Mouse (Mus musculus) frontal cortex, adult 2 months (tissue): ENCODE results near the gene Prkg1. TPM values are rescaled to one million over a fixed set of nuclear protein-coding genes. Genes with fewer than 3 reads are reported as not detected.
A peak's percentile ranks its signal among the peaks of the same experiment; 100 is the strongest.
"Not testable (repeated sequence)": the region's sequence is repeated elsewhere in the genome, so short reads cannot be mapped to it uniquely, and the experiment has no call there.

Experiments
- DNase-seq, 2 experiments: peaks; one replicate each; pipeline ENCODE4 v3.0.0; 2022; ENCODE audit warnings: low spot score in 1 of 2; ENCODE audit errors: extremely low spot score in 1 of 2
- polyA plus RNA-seq: library from polyadenylated mRNA; depleted of rRNA; stranded (reverse); fragments of >200 nt; gene quantifications from 2 replicates; pipeline ENCODE4 v1.2.3, GENCODE M21; 2012

Gene Prkg1
- polyA plus RNA-seq, 1 experiment, result 9.3 TPM

- no peak for DNase-seq
These were observed 293.1 kb downstream of the Prkg1 start for GRCm38 (mm10) chr19:31471766-31472165.

- DNase-seq, result no peak
These were observed 304.6 kb downstream of the Prkg1 start for GRCm38 (mm10) chr19:31460188-31460587.

- DNase-seq, result no peak
These were observed 320.7 kb downstream of the Prkg1 start for GRCm38 (mm10) chr19:31444101-31444500.

- DNase-seq, result no peak
These were observed 322.5 kb downstream of the Prkg1 start for GRCm38 (mm10) chr19:31442311-31442710.

GRCm38 (mm10) chr19:31433446-31433845 lies 331.4 kb downstream of the Prkg1 start:
- DNase-seq, result no peak

- no peak for DNase-seq
These were observed 333.4 kb downstream of the Prkg1 start for GRCm38 (mm10) chr19:31431411-31431810.

GRCm38 (mm10) chr19:31426142-31426541 lies 338.7 kb downstream of the Prkg1 start:
- DNase-seq, result no peak

GRCm38 (mm10) chr19:31425199-31425598 lies 339.6 kb downstream of the Prkg1 start:
- DNase-seq, result no peak

- DNase-seq, result no peak
These were observed 340.5 kb downstream of the Prkg1 start for GRCm38 (mm10) chr19:31424319-31424718.

GRCm38 (mm10) chr19:31413571-31413970 lies 351.3 kb downstream of the Prkg1 start:
- DNase-seq, result no peak

GRCm38 (mm10) chr19:31396096-31396495 lies 368.7 kb downstream of the Prkg1 start:
- DNase-seq, result peak; percentile 2 to 35

GRCm38 (mm10) chr19:31385353-31385752 lies 379.5 kb downstream of the Prkg1 start:
- peak in 1 of 2 experiments; percentile 14 for DNase-seq

GRCm38 (mm10) chr19:31383881-31384280 lies 381.0 kb downstream of the Prkg1 start:
- peak; percentile 8 to 45 for DNase-seq

GRCm38 (mm10) chr19:31370106-31370505 lies 394.7 kb downstream of the Prkg1 start:
- DNase-seq, result no peak

- no peak for DNase-seq
These were observed 395.7 kb downstream of the Prkg1 start for GRCm38 (mm10) chr19:31369116-31369515.

- no peak for DNase-seq
These were observed 402.8 kb downstream of the Prkg1 start for GRCm38 (mm10) chr19:31362051-31362450.

GRCm38 (mm10) chr19:31361575-31361974 lies 403.3 kb downstream of the Prkg1 start:
- no peak for DNase-seq

- DNase-seq, result peak; percentile 14 to 60
These were observed 403.7 kb downstream of the Prkg1 start for GRCm38 (mm10) chr19:31361161-31361560.

- no peak for DNase-seq
These were observed 409.9 kb downstream of the Prkg1 start for GRCm38 (mm10) chr19:31354959-31355358.

- DNase-seq, result not testable (repeated sequence)
These were observed 412.0 kb downstream of the Prkg1 start for GRCm38 (mm10) chr19:31352784-31353183.

GRCm38 (mm10) chr19:31351796-31352195 lies 413.0 kb downstream of the Prkg1 start:
- no peak for DNase-seq

- DNase-seq, result peak in 1 of 2 experiments; percentile 60
These were observed 422.7 kb downstream of the Prkg1 start for GRCm38 (mm10) chr19:31342150-31342549.

- DNase-seq, result no peak
These were observed 423.9 kb downstream of the Prkg1 start for GRCm38 (mm10) chr19:31340898-31341297.
